In genomic region chr2:119742461-119743175, GRCm38 (mm10) we compare ENCODE assay signal across 1 mouse cellular context.
A peak's percentile ranks its signal among the peaks of the same experiment; 100 is the strongest.
TF ChIP-seq lines count a peak whose summit lies in the region.

No protein-coding gene starts in this region.

TF ChIP-seq in MEL, 35 proteins besides CTCF, POLR2A, EP300 and RAD21 (continued from another document):
- 0 out of 2 replicates have a peak, but pooled peaks have one; percentile 21 for TF ChIP-seq MXI1 (IDR thresholded peaks at IDR 0.05; ENCODE audit: low read depth, low read length)
TF ChIP-seq in MEL: peak in this region for 2.
